ENCODE assay signal across 8 mouse cellular contexts in the genomic region with DNA sequence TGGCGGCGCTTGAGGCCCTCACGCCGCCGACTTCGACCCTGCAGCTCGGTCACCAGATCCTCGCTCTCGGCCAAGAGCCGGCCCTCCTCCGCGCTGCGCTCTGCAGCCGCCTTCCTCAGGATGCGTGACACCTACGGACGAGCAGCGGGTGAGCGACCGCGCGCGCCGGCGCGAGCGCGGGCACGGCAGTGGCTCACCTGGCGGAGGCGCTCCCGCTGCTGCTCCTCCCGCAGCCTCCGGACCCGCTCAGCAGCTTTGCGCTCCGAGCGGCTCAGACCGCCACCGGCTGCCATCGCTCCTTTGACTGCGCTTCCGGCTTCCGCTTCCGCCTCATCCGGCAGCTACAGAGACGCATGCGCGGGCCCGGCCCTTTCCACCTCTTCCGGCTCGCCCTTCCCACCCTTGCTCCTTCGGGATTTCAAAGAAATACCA. TPM values are rescaled to one million over a fixed set of nuclear protein-coding genes. Genes with fewer than 3 reads are reported as not detected.
DNase-seq lines count a peak whose midpoint lies in the region; ATAC-seq and TF ChIP-seq lines count a peak whose summit lies in the region.

No protein-coding gene starts in this region.

- under 1% methylated on average over 51 of the region's 53 CpGs for WGBS in forebrain, embryonic 13.5 days
- WGBS in thymus, adult 2 months = under 1% methylated on average over 53 of the region's 53 CpGs

- H3K4me2 ChIP-seq in forebrain, embryonic 13.5 days = peak overlapping the region; percentile 98

- peak overlapping the region; percentile 88 for H3K27ac ChIP-seq in forebrain, embryonic 13.5 days
- H3K27ac ChIP-seq in thymus, adult 2 months (ENCODE audit: control insufficient read depth, insufficient read depth, low read length) = peak overlapping the region; percentile 49; the same call in 1 of the 2 replicates

- peaks cover 65% of the 10 kb centered on the region for H3K36me3 ChIP-seq in forebrain, embryonic 13.5 days (ENCODE audit: poor library complexity, severe bottlenecking)
- H3K36me3 ChIP-seq in thymus, adult 2 months (ENCODE audit: control insufficient read depth, insufficient read depth, low read length) = peaks cover 26% of the 10 kb centered on the region

- peaks cover 27% of the 10 kb centered on the region for H3K4me1 ChIP-seq in forebrain, embryonic 13.5 days
- H3K4me1 ChIP-seq in thymus, adult 2 months (replicated peaks; ENCODE audit: control insufficient read depth, insufficient read depth, low read length) = peaks cover 45% of the 10 kb centered on the region

- H3K9me3 ChIP-seq in forebrain, embryonic 13.5 days (replicated peaks) = no peaks in the 10 kb centered on the region

- intact Hi-C loops in heart, postnatal 10 days (cut with DNase I) = loop anchor here (1.0 kb wide), 1 partner anchor 88 kb away; no protein-coding TSS in a partner anchor

- peak overlapping the region; percentile 96 for H3K4me3 ChIP-seq in forebrain, embryonic 13.5 days
- H3K4me3 ChIP-seq in thymus, adult 2 months (ENCODE audit: control insufficient read depth, insufficient read depth, low read length) = peak overlapping the region; percentile 72

- TF ChIP-seq POLR2A in thymus, adult 2 months (IDR thresholded peaks at IDR 0.05; ENCODE audit: control insufficient read depth, extremely low read depth, insufficient read depth, low read length, poor library complexity) = peak; percentile 89

- DNase-seq in ES-CJ7 (ENCODE audit: low read depth, low spot score) = peak; percentile 81
- DNase-seq in heart, postnatal 10 days = peak; percentile 89 to 92
- DNase-seq in layer of hippocampus, adult 11-12 months (ENCODE audit: low spot score) = peak; percentile 86
- peak; percentile 86 to 88 for DNase-seq in lung, adult 18-20 months
- peak; percentile 86 for DNase-seq in thymus, adult 2 months

- 0 out of 2 replicates have a peak, but pooled peaks have one; percentile 10 for TF ChIP-seq CTCF in thymus, adult 2 months (IDR thresholded peaks at IDR 0.05; ENCODE audit: borderline replicate concordance, control insufficient read depth, extremely low read depth, insufficient read depth, low read length, poor library complexity)

- H3K27me3 ChIP-seq in forebrain, embryonic 13.5 days = no peaks in the 10 kb centered on the region
- H3K27me3 ChIP-seq in thymus, adult 2 months (ENCODE audit: control insufficient read depth, insufficient read depth, low read length) = no peaks in the 10 kb centered on the region

- peak; percentile 72; the same call in 1 of the 2 replicates for ATAC-seq in cerebellum, adult (ENCODE audit: insufficient number of reproducible peaks, low FRiP score, low TSS enrichment)
- ATAC-seq in forebrain, embryonic 13.5 days = peak; percentile 90
- 0 out of 2 replicates have a peak, but pooled peaks have one; percentile 31 for ATAC-seq in neutrophil, adult 5-6 weeks (ENCODE audit: extremely low read depth, insufficient number of reproducible peaks, low FRiP score, poor library complexity, severe bottlenecking)

- H3K9ac ChIP-seq in forebrain, embryonic 13.5 days = peak overlapping the region; percentile 84

RNA-seq across cellular contexts. Expression of a gene that starts 0.3 kb away (rescaled TPM):
- 42.7 and 43.1 TPM in 2 replicates for polyA plus RNA-seq in forebrain, embryonic 13.5 days (2015; fragmentation: Nextera tagmentation; extraction: Ambion mirVana)
- total RNA-seq in heart, postnatal 10 days (2021) = 10 to 100 TPM; 11.9 to 12.5 TPM
- total RNA-seq in neutrophil, adult 5-6 weeks (2017) = 181 and 194 TPM in 2 replicates
- 169 and 184 TPM in 2 replicates for polyA plus RNA-seq in thymus, adult 2 months (2012; rRNA removed)

RNA-seq across cellular contexts. Expression of a gene that starts 7.0 kb away (rescaled TPM):
- polyA plus RNA-seq in forebrain, embryonic 13.5 days (2015; fragmentation: Nextera tagmentation; extraction: Ambion mirVana) = 140 and 159 TPM in 2 replicates
- 10 to 100 TPM; 39.7 to 45.8 TPM for total RNA-seq in heart, postnatal 10 days (2021)
- total RNA-seq in neutrophil, adult 5-6 weeks (2017) = 31.7 and 47.8 TPM in 2 replicates
- 247 and 260 TPM in 2 replicates for polyA plus RNA-seq in thymus, adult 2 months (2012; rRNA removed)

RNA-seq across cellular contexts. Expression of a gene that starts 8.7 kb away (rescaled TPM):
- 19.8 and 24.1 TPM in 2 replicates for polyA plus RNA-seq in forebrain, embryonic 13.5 days (2015; fragmentation: Nextera tagmentation; extraction: Ambion mirVana)
- 10 to 100 TPM; 24.2 to 27.0 TPM for total RNA-seq in heart, postnatal 10 days (2021)
- 25.5 and 33.5 TPM in 2 replicates for total RNA-seq in neutrophil, adult 5-6 weeks (2017)
- polyA plus RNA-seq in thymus, adult 2 months (2012; rRNA removed) = 33.6 and 35.5 TPM in 2 replicates

RNA-seq across cellular contexts. Expression of a gene that starts 16.4 kb away (rescaled TPM):
- 0.50 TPM in 1 of 2 replicates, not detected in the other for polyA plus RNA-seq in forebrain, embryonic 13.5 days (2015; fragmentation: Nextera tagmentation; extraction: Ambion mirVana)
- under 1 TPM; 0.55 to 0.98 TPM for total RNA-seq in heart, postnatal 10 days (2021)
- not detected in 2 replicates for total RNA-seq in neutrophil, adult 5-6 weeks (2017)
- 2.2 and 2.8 TPM in 2 replicates for polyA plus RNA-seq in thymus, adult 2 months (2012; rRNA removed)

RNA-seq across cellular contexts. Expression of a gene that starts 18.9 kb away (rescaled TPM):
- polyA plus RNA-seq in forebrain, embryonic 13.5 days (2015; fragmentation: Nextera tagmentation; extraction: Ambion mirVana) = 23.9 and 25.5 TPM in 2 replicates
- 1 to 10 TPM; 4.8 to 5.5 TPM for total RNA-seq in heart, postnatal 10 days (2021)
- total RNA-seq in neutrophil, adult 5-6 weeks (2017) = 1.6 TPM in 1 of 2 replicates, not detected in the other
- polyA plus RNA-seq in thymus, adult 2 months (2012; rRNA removed) = 2.8 and 3.4 TPM in 2 replicates

Comparison
In these comparisons a context has a peak if more than half of its experiments do, and no peak if none do; other contexts are left out.
1. Peak in every context shown above with its lines: DNase-seq, ATAC-seq, H3K4me3 ChIP-seq and H3K27ac ChIP-seq.
2. ATAC-seq: peak in every context shown above with its lines; median percentile 90 in forebrain, embryonic 13.5 days; 72 in cerebellum, adult; 31 in neutrophil, adult 5-6 weeks.
3. RNA of a gene that starts 0.3 kb away (total RNA-seq): 181 to 194 TPM in neutrophil, adult 5-6 weeks; 11.9 to 12.5 TPM in heart, postnatal 10 days; every median in the first group is over 10 times any median in the second.